Mouse (Mus musculus): ENCODE results near the gene Gm20708.

- TF ChIP-seq GATA1 (IDR thresholded peaks at IDR 0.05; ENCODE audit: low read length) (no peak), TAL1 (IDR thresholded peaks at IDR 0.05; ENCODE audit: low read length) (no peak)
Measured at GRCm38 (mm10) chr11:117846640-117847039, 37.2 kb downstream of the Gm20708 start.
